In genomic region chr1:163167051-163167450, GRCm38 (mm10) we compare ENCODE assay signal across 13 mouse cellular contexts.
DNase-seq lines count a peak whose midpoint lies in the region; ATAC-seq lines count a peak whose summit lies in the region.
"Had no signal": no experiment of that assay in that cellular context is flagged by ENCODE, and none has a peak within 500 bp of the region (broad histone marks: within the 10 kb centered on the region; RNA-seq: fewer than 3 reads in every experiment).

No protein-coding gene starts in this region.

- no peaks in the 10 kb centered on the region for H3K36me3 ChIP-seq in forebrain, embryonic 10.5 days (replicated peaks)
- no peaks in the 10 kb centered on the region for H3K36me3 ChIP-seq in intestine, embryonic 16.5 days (ENCODE audit: control insufficient read depth, insufficient read depth, low read length)

- no peak overlapping the region for H3K27ac ChIP-seq in forebrain, embryonic 10.5 days
- H3K27ac ChIP-seq in intestine, embryonic 16.5 days (ENCODE audit: low read length): no peak overlapping the region
- H3K27ac ChIP-seq: stomach, postnatal 0 days had no signal

- H3K4me2 ChIP-seq in intestine, embryonic 16.5 days (ENCODE audit: low read depth, low read length): no peak overlapping the region

- H3K4me3 ChIP-seq in forebrain, embryonic 10.5 days: no peak overlapping the region
- no peak overlapping the region for H3K4me3 ChIP-seq in intestine, embryonic 16.5 days (ENCODE audit: low read length)

- peak; percentile 3 for DNase-seq in cerebellum, postnatal 10 days
- no peak for DNase-seq in cerebellum, adult 18-20 months
- DNase-seq in urinary bladder, postnatal 14 days (ENCODE audit: low spot score): peak; percentile 41
- DNase-seq in urinary bladder, postnatal 25 days (ENCODE audit: low spot score): no peak
- DNase-seq in kidney, postnatal 10 days: peak; percentile 83
- DNase-seq in forebrain, embryonic 10.5 days (ENCODE audit: extremely low spot score, low spot score): no peak
- no peak for DNase-seq in thymus, postnatal 10 days (ENCODE audit: low spot score in 2 of 2)
- DNase-seq: cerebellum, adult 9-10 months; liver had no signal

- H3K4me1 ChIP-seq in forebrain, embryonic 10.5 days: no peaks in the 10 kb centered on the region
- no peaks in the 10 kb centered on the region for H3K4me1 ChIP-seq in intestine, embryonic 16.5 days (ENCODE audit: control insufficient read depth, insufficient read depth, low read length)

- H3K27me3 ChIP-seq in forebrain, embryonic 10.5 days (ENCODE audit: poor library complexity, severe bottlenecking): no peaks in the 10 kb centered on the region
- H3K27me3 ChIP-seq in intestine, embryonic 16.5 days (replicated peaks; ENCODE audit: control insufficient read depth, insufficient read depth, low read length): no peaks in the 10 kb centered on the region

- no peak overlapping the region for H3K9ac ChIP-seq in intestine, embryonic 16.5 days (ENCODE audit: low read depth, low read length)

- H3K9me3 ChIP-seq in forebrain, embryonic 10.5 days: peaks cover 17% of the 10 kb centered on the region
- H3K9me3 ChIP-seq in intestine, embryonic 16.5 days (ENCODE audit: control insufficient read depth, low read length): no peaks in the 10 kb centered on the region

- no peak for ATAC-seq in intestine, embryonic 16.5 days
- ATAC-seq: forebrain, embryonic 14.5 days; inflammation-experienced regulatory T-cells, adult 6 months had no signal

Comparison
In these comparisons a context has a peak if more than half of its experiments do, and no peak if none do; other contexts are left out.
1. DNase-seq: peak in cerebellum, postnatal 10 days (2 of 2), urinary bladder, postnatal 14 days (single experiment) and kidney, postnatal 10 days (single experiment); none in cerebellum, adult 18-20 months (0 of 2), urinary bladder, postnatal 25 days (single experiment), forebrain, embryonic 10.5 days (single experiment) and thymus, postnatal 10 days (0 of 2).